ENCODE assay signal across 28 mouse cellular contexts in the genomic region with DNA sequence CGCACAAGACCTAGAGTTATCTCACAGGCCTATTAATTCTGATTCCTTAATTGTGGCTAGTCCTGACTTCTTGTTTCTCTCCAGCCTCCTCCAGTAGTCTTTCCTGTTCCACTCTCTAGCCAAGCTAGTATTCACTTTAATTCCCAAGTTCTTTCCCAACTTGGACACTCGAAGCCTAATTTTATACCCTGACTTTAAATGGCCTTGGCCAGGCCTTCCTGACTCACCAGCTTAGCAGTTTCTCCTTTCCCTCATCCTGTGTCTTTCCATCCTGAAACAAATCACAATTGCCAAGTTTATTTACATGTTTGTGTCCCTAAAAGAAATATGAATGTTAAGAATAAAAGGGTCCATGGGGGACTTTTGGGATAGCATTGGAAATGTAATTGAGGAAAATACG. TPM values are rescaled to one million over a fixed set of nuclear protein-coding genes. Genes with fewer than 3 reads are reported as not detected.
"Had no signal": no experiment of that assay in that cellular context is flagged by ENCODE, and none has a peak within 500 bp of the region (broad histone marks: within the 10 kb centered on the region; RNA-seq: fewer than 3 reads in every experiment).

No protein-coding gene starts in this region.

- H3K4me1 ChIP-seq: midbrain, embryonic 12.5 days had no signal

- H3K36me3 ChIP-seq: midbrain, embryonic 12.5 days; neural tube, embryonic 13.5 days; neural tube, embryonic 15.5 days had no signal

- H3K4me2 ChIP-seq: lung, embryonic 14.5 days; midbrain, embryonic 12.5 days; neural tube, embryonic 13.5 days; neural tube, embryonic 15.5 days had no signal

- H3K27ac ChIP-seq: midbrain, embryonic 10.5 days; midbrain, embryonic 12.5 days; neural tube, embryonic 13.5 days; neural tube, embryonic 15.5 days had no signal

- H3K27me3 ChIP-seq: midbrain, embryonic 12.5 days; neural tube, embryonic 13.5 days; neural tube, embryonic 15.5 days had no signal

- H3K9me3 ChIP-seq: midbrain, embryonic 10.5 days; midbrain, embryonic 12.5 days; neural tube, embryonic 13.5 days; neural tube, embryonic 15.5 days had no signal

- H3K4me3 ChIP-seq: midbrain, embryonic 10.5 days; midbrain, embryonic 12.5 days; myocyte; neural tube, embryonic 13.5 days; neural tube, embryonic 15.5 days had no signal

- H3K9ac ChIP-seq: lung, embryonic 14.5 days; midbrain, embryonic 12.5 days; neural tube, embryonic 13.5 days; neural tube, embryonic 15.5 days had no signal

- DNase-seq: lung, adult 18-20 months; lung, embryonic 14.5 days; lung, postnatal 10 days; lung, postnatal 4 days; midbrain, embryonic 14.5 days; retina, postnatal 1 day; right cerebral cortex, adult 18-20 months; right cerebral cortex, postnatal 25 days; right cerebral cortex, postnatal 4 days; spleen, adult 18-20 months; thymus, adult 18-20 months; thymus, postnatal 14 days; thymus, postnatal 4 days had no signal

- ATAC-seq: midbrain, embryonic 16.5 days had no signal

RNA-seq across cellular contexts. Expression of gene Gm10181, which starts 52.8 kb away (rescaled TPM):
- total RNA-seq: megakaryocyte, adult 5-6 weeks; megakaryocyte-erythroid progenitor cell, adult 5-6 weeks had no signal
- polyA plus RNA-seq: lung, embryonic 14.5 days; lung, embryonic 16.5 days; midbrain, embryonic 10.5 days; midbrain, embryonic 12.5 days; midbrain, embryonic 14.5 days; midbrain, embryonic 16.5 days; myocyte; neural tube, embryonic 11.5 days; neural tube, embryonic 13.5 days; neural tube, embryonic 15.5 days; small intestine, adult 2 months; stomach, embryonic 14.5 days; stomach, embryonic 16.5 days; thymus, postnatal 0 days; urinary bladder, adult 2 months had no signal
